Mouse (Mus musculus): ENCODE results near the gene 4930523C07Rik.

4930523C07Rik gene

DNA sequence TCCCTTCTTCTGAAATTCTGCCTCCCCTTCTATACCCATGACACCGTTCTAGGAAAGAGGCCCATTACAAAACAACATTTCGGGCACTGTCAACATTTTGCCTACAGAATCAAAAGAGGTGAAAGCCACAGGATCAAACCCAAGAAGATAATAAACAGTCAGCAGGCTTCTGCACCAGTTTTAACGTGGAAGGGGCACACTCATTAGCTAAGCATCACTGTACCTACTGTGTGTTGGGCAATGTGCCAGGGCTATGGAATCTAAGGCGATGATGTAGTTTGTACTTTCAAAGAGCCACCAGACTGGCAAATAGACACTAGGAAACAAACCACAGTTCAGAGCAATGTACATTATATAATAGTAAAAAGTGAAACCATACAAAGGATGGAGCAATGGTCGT lies 1.8 kb downstream of the 4930523C07Rik start:
- DNase-seq (ENCODE audit: low read depth in 1 of 2, low spot score in 2 of 2) = no peak

DNA sequence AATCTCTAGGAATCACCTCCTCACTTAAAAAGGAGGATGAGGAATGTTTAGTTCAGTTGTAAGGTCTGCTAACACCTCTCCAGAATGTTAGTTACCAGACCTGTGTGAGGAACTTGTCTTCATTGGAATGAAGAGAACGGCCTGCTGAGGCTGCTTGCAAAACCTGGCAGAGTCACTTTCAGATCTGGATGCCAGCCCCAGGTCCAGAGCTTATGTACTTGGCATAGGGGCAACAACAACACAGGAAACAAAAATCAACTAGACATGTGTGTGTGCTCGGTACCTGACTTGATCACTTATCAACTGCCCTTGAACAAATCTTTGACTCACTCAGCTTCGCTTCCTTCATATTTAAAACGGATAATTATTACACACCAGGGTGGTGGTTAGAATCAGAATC lies 2.6 kb downstream of the 4930523C07Rik start:
- DNase-seq (ENCODE audit: low read depth in 1 of 2, low spot score in 2 of 2) = no peak

DNA sequence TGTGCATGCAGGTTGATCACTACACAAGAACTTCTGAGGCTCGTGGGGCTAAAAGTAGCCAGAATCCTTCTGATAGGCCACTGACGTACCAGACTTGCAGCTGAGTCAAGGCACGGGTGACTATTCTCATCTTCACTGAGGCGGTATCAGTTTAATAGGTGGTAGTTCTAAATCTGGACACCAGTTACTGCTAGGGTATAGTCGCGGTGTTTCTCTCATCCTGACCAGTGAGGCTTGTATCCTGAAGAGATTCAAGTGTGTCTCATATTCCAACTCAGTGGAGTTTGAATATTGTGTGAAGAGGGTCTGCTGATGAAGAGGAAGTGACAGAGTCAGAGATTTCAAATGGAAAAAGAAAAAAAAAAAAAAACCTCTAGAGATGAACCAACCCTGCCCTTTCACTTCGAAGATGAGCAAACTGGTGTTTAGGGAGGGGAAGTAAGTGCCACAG lies 3.3 kb downstream of the 4930523C07Rik start:
- DNase-seq (ENCODE audit: low read depth in 1 of 2, low spot score in 2 of 2) = no peak

DNA sequence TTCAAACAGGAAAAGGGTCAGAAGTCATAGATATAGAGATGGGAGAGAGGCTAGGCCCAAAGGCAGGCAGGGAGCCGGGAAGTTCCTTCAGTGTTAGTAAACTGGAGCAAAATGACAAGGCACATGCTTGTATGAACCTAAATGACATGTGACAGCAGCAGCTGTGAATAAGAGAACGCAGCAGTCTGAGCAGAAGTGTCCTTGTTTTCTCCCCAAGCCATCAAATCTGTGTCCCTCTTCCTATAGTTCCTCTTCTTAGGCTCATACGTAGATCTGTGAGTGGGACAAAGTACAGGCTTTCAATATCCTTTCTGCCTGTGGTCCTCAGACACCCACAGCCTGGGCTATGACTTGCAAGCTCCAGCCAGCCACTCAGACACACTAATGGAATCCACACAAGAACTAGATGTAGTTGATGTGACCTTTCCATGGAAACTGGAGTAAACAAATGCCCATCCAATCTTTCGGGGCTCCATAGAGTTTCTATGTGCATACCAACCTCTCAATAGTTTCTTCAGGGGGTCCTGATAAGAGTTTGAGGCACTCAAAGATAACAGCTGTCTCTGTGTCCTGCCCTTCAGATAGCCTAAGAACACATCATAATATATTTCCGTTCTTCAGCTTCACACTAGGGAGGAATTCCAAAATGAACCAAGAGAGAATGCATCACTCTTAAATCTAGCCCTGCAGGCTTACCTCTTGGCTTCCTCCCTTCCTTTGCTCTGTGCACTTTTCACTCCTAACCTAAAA lies 5.1 kb downstream of the 4930523C07Rik start:
- no peak for DNase-seq (ENCODE audit: low read depth in 1 of 2, low spot score in 2 of 2)

DNA sequence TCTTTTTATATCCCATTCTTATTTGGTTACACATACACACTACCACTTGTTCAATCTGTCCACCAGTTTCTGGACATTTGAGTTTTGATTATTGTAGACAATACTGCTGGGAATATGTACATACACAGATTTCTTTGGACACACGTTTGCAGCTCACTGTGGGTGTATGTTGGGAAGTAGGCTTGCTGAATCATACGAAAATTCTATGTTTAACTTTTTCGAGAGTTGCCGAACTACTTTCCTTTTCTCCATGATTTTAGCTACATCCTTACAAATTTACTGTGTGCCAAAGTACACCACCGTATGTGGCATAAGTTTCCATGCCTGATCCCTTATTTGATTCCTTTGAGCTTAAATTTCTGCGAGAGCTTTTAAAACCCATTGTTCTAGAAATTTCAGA lies 6.7 kb downstream of the 4930523C07Rik start:
- DNase-seq (ENCODE audit: low read depth in 1 of 2, low spot score in 2 of 2) = no peak

DNA sequence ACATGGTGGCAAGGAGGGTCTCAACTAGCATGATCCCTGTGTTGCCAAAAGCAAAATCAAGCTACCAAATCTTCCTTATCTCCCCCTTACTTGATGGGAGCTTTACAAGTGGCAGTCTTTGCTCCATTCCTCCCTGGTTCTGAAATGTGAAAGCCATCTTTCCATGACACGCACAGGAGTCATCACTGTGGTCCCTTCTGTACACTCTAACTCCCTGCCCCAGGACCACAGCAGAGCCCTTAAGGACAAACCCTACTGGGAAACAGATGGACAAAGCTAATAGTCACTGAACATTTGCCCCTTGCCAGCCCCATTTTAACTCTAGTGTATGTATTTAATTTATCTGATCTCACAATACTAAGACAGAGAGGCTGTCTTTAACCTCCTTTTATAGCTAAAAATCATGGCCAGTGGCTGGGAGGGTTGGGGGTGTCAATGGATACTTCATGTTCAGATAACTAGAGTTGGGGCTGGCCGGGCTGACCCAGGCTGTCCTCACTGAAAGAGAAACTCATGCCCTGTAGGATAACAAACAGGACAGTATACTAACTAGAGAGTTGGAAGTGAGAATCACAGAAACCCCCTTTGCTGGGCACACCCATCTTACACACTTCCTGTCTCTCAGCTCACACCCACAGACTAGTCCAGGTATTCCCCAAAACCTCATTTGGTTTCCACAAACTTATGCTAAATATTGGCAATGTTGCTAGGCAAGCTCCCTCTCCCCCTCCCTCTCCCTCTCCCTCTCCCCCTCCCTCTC lies 8.6 kb downstream of the 4930523C07Rik start:
- DNase-seq (ENCODE audit: low read depth in 1 of 2, low spot score in 2 of 2) = peak; percentile 22 to 54

DNA sequence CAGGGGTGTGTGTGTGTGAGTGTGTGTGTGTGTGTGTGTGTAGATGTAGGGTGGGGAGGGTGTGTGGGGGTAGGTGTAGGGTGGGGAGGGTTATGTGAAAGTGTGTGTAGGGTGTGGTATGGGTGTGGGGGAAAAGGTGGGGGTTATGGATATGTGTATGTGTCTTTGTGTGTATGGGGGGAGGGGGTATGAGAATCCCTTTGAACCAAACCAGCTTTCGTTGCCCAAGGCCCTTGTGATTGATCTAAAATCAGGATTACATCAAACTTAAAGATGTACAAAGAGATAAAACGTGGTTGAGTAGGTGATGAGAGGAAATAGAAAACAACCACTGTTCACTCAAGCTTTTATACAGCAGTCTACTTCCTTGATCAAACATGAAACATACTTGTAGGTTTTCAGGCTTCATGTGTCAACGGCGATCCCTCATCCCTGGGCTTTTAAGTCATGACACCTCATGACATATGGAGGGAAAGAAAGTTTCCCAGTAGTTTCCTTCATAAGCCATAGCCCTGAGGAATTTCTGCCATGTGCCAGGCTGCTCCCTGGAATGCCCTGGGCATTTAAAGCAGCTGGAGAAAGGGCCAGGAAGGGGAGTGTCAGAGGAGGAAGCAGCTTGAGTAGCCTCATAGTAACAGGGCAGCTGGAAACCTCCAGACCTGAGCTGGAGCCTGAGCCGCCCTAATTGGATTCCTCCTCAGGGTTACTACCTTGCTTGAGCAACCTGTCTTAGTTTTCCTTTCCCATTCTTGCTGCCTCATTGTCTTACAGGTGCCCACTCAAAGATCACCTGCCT lies 9.5 kb downstream of the 4930523C07Rik start:
- DNase-seq (ENCODE audit: low read depth in 1 of 2, low spot score in 2 of 2) = no peak

DNA sequence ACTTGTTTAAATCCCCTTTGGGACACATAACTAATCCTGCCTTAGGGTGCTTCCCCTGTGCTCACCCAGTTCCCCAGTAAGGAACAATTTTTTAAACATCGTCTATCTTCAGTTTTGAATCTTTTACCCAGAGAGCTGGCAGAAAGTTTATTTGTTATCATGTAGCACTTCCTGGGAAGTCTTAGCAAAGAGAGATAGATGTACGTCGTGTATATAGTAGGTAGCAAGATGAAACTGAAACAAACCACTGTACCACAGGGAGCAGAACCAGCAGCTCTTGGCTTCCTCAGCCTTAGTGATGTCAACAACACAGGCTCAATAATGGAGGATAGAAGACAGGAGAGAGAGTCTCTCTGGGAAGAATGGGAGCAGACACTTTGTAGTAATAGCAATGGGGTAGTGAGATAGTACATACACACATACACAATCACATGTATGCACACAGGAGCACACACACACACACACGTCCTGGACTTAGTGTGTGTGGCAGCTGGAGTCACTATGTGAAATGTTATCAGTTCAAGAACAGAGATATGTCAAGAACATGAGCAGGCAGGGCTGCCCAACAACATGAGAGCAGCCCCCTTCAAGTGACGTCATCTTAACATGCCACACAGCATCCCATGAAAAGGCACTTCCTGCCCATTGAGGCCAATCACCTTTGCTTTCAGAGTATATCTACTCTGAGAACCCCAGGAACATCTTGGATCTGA lies 10.3 kb downstream of the 4930523C07Rik start:
- no peak for DNase-seq (ENCODE audit: low read depth in 1 of 2, low spot score in 2 of 2)

DNA sequence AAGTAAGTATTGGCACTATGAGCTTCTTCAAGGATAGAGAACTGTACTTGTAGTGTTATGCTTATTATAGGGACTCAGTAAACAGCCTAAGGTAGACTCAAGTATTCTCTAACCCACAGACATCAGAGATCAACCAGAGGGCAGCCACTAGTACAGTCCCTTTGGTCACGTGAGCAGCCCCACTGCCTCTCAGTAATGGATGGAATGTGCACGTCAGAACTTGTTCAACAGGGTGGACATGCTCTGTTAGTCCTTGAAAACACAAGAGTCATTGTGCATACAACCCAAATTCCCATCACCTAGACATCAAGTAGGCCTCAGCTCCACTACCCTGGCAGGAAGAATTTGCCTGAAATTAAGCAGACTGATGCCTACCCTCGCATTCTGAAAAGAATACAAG lies 13.5 kb downstream of the 4930523C07Rik start:
- no peak for DNase-seq (ENCODE audit: low read depth in 1 of 2, low spot score in 2 of 2)

DNA sequence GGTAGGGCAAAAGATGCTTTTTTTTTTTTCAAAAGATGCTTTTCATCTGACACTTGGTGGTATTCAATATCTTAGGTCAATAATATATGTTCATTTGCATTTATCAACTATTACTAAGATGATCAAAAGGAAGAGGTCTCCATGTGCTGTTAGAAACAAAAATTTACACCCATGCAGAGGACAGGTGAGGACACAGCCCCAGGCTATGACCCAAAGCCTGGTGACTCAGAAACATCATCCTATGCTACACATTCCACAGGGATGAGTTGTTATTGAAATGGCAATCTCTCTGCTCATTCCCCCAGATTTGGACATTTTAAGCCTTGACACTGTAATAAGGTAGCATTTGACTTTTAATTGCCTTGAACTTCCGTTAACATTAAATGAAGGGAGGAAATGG lies 15.7 kb downstream of the 4930523C07Rik start:
- DNase-seq (ENCODE audit: low read depth in 1 of 2, low spot score in 2 of 2) = no peak

DNA sequence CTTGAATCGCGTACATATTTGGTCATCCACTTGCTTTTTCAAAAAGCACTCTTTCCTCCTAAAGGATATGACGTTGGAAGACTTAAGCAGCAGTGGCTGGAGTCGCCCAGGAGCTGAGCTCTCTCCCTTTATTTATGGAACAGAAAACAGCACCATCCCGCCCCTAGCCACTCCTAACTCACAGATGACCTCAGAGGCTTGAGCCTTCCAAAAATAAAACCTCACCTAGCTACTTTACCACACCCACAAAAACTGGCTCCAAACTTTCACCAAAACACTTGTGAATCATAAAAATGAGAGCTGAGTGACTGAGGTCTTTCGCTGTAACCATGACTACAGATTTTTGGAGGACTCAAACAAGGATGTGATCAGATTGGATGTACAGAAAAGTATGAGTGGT lies 16.4 kb downstream of the 4930523C07Rik start:
- DNase-seq (ENCODE audit: low read depth in 1 of 2, low spot score in 2 of 2) = no peak

DNA sequence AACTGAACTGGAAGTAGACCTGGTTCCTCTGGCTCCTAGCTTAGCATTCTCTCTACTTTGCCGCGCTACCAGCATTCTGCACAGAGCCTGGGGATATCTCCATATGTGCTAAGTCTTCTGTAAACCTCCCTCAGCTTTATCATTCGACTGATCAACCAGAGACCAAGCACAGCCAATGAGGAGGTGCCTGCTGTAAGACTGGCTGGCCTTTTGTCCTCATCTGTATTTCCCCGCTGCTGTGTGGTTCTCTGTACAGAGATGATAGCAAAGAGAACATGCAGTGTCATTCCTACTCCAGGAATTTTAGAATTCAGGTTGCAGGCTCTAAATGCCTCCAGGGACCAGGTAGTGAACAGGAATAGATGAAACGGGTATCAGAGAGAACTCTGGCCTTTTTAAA lies 17.1 kb downstream of the 4930523C07Rik start:
- no peak for DNase-seq (ENCODE audit: low read depth in 1 of 2, low spot score in 2 of 2)

DNA sequence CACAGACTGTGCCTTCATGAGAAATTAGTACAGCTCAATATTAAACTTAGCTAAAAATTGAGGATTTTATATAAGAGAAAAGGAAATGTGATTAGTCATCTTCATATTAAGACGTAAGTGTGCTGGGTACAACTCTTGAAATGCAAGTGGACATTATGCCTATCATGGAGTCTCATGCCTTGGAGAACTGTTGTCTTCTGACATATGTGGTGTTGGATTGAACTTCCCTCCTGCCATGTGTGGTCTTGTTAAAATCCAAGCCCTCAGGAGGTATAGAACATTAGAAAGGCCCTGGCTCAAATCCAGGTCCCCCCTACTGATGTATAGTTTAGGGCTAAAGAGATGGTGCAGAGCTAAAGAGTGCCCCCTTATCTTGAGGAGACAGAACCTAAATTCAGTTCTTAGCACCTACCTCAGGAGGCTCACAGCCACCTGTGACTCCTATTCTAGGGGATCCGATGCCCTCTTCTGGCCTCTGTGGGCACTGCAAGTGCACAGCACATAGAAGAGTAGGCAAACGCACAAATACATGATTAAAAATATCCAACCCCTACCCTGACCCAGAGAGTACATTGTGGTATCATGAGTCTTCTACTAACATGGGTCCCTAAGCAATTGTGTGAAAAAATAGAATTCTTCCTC lies 17.7 kb downstream of the 4930523C07Rik start:
- peak in 1 of 2 experiments; percentile 46 for DNase-seq (ENCODE audit: low read depth in 1 of 2, low spot score in 2 of 2)

DNA sequence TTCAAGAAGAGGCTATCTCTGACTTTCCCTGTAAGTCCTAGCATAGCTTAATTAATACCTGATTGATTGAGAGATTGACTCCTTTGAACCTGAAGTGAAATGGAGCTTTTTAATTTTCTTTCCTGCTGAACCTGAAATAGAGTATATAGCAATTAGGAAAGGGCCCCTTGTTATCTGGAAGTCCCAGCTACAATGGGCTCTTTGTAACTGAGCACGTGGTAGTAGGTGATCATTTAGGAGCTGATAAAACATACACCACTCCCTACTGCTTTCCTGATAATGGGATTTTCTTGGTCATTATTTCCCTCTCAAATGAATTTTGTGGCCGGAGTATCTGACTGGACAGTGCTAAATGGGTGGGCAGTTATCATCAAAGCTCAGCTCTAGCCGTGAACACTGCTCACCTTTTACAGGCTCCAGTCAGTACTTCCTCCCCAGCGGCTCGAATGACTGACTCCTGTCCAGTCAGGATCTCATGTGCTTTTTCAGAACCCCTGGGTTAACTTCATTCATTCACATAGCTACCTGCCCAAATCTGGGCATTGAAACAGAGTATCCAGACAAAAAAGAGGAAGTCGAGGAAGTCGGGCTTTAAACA lies 20.5 kb downstream of the 4930523C07Rik start:
- no peak for DNase-seq (ENCODE audit: low read depth in 1 of 2, low spot score in 2 of 2)

DNA sequence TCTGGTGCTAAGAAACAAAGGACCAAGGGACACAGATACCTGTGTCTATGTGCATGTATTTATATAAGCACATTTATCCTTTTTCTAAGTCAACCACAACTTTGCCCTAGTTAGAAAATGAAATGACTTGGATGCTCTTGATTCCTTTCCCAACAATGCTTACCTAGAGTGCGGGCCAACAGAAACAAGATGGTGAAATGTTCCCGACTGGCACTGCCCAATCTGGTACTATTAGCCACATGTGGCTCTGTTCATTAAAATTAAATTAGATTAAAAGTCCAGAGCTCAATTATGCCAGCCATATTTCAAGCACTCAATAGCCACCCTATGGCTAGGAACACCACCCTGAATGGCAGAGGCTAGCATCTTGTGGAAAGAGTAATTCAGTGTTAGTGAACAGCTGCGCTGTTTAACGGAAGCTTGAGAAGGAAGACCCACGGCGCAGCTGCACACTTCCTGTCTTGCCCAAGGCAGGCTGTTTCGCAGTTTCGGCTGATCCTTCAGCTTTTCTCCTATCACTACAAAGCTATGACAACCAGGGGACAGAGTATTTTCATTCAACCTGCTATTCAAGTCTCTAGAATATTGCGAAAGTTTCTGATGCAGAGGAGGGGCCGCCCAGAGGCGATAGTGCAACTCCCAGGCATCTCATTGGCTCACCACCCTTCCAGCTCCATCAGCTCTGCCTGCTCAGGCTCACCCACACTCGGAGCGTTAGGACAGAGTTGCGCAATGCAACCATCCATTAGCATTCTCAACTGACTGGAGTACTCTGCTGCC lies 34.9 kb downstream of the 4930523C07Rik start:
- peak; percentile 47 to 51 for DNase-seq (ENCODE audit: low read depth in 1 of 2, low spot score in 2 of 2)

DNA sequence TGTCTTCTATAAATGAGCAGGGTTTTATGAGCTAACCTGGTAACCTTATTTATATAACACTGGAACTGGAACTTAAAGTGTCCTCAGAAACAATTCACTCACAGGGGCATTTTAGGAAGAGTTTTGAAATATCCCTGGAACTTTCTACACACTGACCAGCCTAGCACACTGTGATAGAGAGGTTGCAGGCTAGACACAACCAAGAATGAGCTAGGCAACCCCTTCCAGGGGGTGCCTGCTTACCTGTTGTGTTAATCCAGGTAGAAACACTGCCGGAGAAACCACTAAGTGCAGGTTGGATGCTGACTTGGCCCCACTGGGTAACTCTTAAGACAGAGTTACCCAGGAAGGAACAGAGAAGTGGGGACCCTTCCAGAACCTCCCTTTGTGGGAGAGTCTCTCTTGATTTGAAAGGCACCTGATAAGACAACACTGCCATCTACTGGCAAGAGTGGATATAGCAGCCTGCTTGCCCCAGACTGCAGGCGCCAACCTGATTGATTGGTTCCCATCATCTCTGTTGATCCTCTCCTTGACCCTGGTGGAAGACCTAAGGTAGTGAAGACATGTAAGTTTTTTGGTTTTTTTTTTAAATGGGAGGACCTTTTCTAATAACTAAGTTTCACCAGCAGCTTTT lies 36.7 kb downstream of the 4930523C07Rik start:
- DNase-seq (ENCODE audit: low read depth in 1 of 2, low spot score in 2 of 2) = peak; percentile 42 to 75

DNA sequence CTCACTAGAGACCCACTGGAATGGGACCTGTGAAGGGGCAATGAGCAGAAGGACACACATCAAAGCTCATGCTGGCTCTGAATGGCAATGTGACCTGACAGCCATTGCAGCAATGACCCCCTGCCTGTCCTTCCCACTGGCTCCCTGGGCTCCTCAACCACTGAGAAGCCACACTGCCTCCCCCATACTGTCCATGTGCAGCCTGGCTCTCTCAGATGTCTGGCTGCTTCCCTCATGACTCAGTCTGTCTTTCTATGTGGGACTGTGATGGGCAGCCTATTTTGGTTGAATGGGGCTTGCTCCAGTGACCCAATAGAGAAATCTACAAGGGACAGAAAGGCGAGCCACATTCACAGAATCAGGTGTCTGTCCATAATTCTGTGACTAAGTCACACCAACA lies 38.5 kb downstream of the 4930523C07Rik start:
- DNase-seq (ENCODE audit: low read depth in 1 of 2, low spot score in 2 of 2) = no peak

DNA sequence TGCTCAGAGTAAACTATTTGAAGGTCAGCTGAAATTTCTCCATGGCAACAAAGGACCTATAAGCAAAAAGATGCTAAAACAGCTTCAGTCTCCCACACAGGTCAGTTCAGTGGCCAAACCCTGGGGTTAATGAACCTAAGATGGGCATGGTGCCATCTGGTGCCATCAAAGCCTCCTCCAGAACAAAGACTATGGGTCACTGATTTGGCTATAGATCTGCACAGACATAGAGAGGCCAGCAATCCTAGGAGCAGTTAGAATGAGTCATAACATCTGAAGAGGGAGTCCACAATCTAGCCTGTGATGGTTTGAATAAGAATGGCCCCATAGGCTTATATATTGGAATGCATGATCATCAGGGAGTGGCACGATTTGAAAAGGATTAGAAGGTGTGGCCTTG lies 40.1 kb downstream of the 4930523C07Rik start:
- no peak for DNase-seq (ENCODE audit: low read depth in 1 of 2, low spot score in 2 of 2)

DNA sequence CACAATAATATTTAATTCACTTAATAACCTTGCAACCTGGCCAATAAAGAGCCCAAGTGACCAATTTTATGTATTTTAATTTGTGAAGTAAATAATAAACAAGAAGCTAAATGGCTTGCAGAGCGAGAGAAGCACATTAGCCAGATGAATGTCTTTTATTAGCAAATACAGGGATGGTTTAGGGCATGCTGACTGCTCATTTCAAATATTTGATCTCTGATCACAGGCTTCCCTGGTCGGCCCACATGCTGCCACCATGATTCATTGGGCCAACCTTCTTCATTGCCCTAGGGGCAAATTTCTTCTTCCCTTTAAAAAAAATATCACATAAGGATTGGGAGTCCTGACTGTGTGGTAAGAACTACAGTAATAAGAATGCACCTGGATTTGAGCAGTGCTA lies 42.5 kb downstream of the 4930523C07Rik start:
- DNase-seq (ENCODE audit: low read depth in 1 of 2, low spot score in 2 of 2) = no peak

All from monocyte, adult 2 months (primary cell).